Comparison of ENCODE assay signal across 31 mouse cellular contexts in the genomic region with DNA sequence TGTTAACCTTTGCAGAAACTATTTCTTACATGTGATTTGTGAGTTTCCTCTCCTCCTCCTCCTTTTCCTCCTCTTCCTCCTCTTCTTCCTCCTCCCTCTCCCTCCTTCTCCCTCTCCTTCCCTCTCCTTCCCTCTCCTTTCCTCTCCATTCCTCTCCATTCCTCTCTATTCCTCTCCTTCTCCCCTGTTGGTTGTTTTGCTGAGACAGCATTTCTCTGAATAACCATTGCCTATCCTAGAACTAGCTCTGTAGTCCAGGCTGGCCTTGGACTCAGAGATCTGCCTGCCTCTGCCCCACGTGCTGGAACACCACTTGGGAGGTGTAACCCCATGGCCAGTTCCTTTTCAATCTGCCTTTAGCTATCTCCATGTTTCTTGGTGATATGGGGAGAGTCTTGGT.
"Had no signal": no experiment of that assay in that cellular context is flagged by ENCODE, and none has a peak within 500 bp of the region (broad histone marks: within the 10 kb centered on the region; RNA-seq: fewer than 3 reads in every experiment).

No protein-coding gene starts in this region.

- H3K4me2 ChIP-seq: limb, embryonic 12.5 days; limb, embryonic 13.5 days; limb, embryonic 15.5 days; liver, embryonic 11.5 days; liver, embryonic 12.5 days; liver, embryonic 13.5 days; liver, embryonic 15.5 days; lung, embryonic 14.5 days; lung, embryonic 15.5 days; midbrain, embryonic 12.5 days; midbrain, embryonic 13.5 days; midbrain, embryonic 15.5 days; neural tube, embryonic 12.5 days had no signal

- H3K4me1 ChIP-seq: limb, embryonic 10.5 days; limb, embryonic 12.5 days; limb, embryonic 13.5 days; limb, embryonic 15.5 days; liver, embryonic 12.5 days; liver, embryonic 13.5 days; liver, embryonic 15.5 days; lung, embryonic 15.5 days; megakaryocyte, embryonic 14.5 days; midbrain, embryonic 10.5 days; midbrain, embryonic 12.5 days; midbrain, embryonic 13.5 days; midbrain, embryonic 15.5 days; neural tube, embryonic 12.5 days had no signal

- DNase-seq: left cerebral cortex, postnatal 4 days; liver; liver, embryonic 13.5 days; liver, postnatal 0 days; lung, adult 18-20 months; lung, adult 2 months; lung, embryonic 14.5 days; lung, postnatal 10 days; lung, postnatal 14 days; lung, postnatal 36 days; lung, postnatal 4 days; midbrain, embryonic 14.5 days had no signal

- H3K36me3 ChIP-seq: limb, embryonic 10.5 days; limb, embryonic 12.5 days; limb, embryonic 13.5 days; limb, embryonic 15.5 days; liver, embryonic 12.5 days; liver, embryonic 13.5 days; liver, embryonic 15.5 days; lung, embryonic 15.5 days; midbrain, embryonic 10.5 days; midbrain, embryonic 12.5 days; midbrain, embryonic 13.5 days; midbrain, embryonic 15.5 days; neural tube, embryonic 12.5 days had no signal

- H3K9ac ChIP-seq: limb, embryonic 12.5 days; limb, embryonic 13.5 days; limb, embryonic 15.5 days; liver, embryonic 12.5 days; liver, embryonic 13.5 days; liver, embryonic 14.5 days; liver, embryonic 15.5 days; liver, postnatal 0 days; lung, embryonic 14.5 days; lung, embryonic 15.5 days; midbrain, embryonic 12.5 days; midbrain, embryonic 13.5 days; midbrain, embryonic 15.5 days; neural tube, embryonic 12.5 days had no signal

- H3K27ac ChIP-seq: limb, embryonic 10.5 days; limb, embryonic 12.5 days; limb, embryonic 13.5 days; limb, embryonic 15.5 days; liver, embryonic 12.5 days; liver, embryonic 13.5 days; liver, embryonic 14.5 days; liver, embryonic 15.5 days; lung, embryonic 15.5 days; macrophage; midbrain, embryonic 10.5 days; midbrain, embryonic 12.5 days; midbrain, embryonic 13.5 days; midbrain, embryonic 15.5 days; neural tube, embryonic 12.5 days had no signal

- ATAC-seq: liver, embryonic 12.5 days; liver, postnatal 0 days; lung, postnatal 0 days; midbrain, embryonic 13.5 days; midbrain, embryonic 15.5 days; midbrain, embryonic 16.5 days had no signal

- H3K4me3 ChIP-seq: limb, embryonic 10.5 days; limb, embryonic 12.5 days; limb, embryonic 13.5 days; limb, embryonic 15.5 days; liver, embryonic 12.5 days; liver, embryonic 13.5 days; liver, embryonic 15.5 days; lung, embryonic 15.5 days; megakaryocyte, embryonic 14.5 days; midbrain, embryonic 10.5 days; midbrain, embryonic 12.5 days; midbrain, embryonic 13.5 days; midbrain, embryonic 15.5 days; myocyte; neural tube, embryonic 12.5 days had no signal

- H3K27me3 ChIP-seq: limb, embryonic 12.5 days; limb, embryonic 13.5 days; limb, embryonic 15.5 days; liver, embryonic 12.5 days; liver, embryonic 13.5 days; liver, embryonic 15.5 days; lung, embryonic 15.5 days; megakaryocyte, embryonic 14.5 days; midbrain, embryonic 12.5 days; midbrain, embryonic 13.5 days; midbrain, embryonic 15.5 days; neural tube, embryonic 12.5 days had no signal

- H3K9me3 ChIP-seq: limb, embryonic 10.5 days; limb, embryonic 12.5 days; limb, embryonic 13.5 days; limb, embryonic 15.5 days; liver, embryonic 12.5 days; liver, embryonic 13.5 days; liver, embryonic 15.5 days; lung, embryonic 15.5 days; megakaryocyte, embryonic 14.5 days; midbrain, embryonic 10.5 days; midbrain, embryonic 12.5 days; midbrain, embryonic 13.5 days; midbrain, embryonic 15.5 days; neural tube, embryonic 12.5 days had no signal
